Mouse (Mus musculus) fat pad, adult 2 months (tissue): ENCODE results near the gene Ptges.
"Not testable (repeated sequence)": the region's sequence is repeated elsewhere in the genome, so short reads cannot be mapped to it uniquely, and the experiment has no call there.

ENCODE experiments used
- DNase-seq: peaks from one replicate; pipeline ENCODE4 v3.0.0-alpha.2; 2011; ENCODE audit warnings: low read depth, low spot score; ENCODE audit errors: extremely low read depth

Ptges gene

DNA sequence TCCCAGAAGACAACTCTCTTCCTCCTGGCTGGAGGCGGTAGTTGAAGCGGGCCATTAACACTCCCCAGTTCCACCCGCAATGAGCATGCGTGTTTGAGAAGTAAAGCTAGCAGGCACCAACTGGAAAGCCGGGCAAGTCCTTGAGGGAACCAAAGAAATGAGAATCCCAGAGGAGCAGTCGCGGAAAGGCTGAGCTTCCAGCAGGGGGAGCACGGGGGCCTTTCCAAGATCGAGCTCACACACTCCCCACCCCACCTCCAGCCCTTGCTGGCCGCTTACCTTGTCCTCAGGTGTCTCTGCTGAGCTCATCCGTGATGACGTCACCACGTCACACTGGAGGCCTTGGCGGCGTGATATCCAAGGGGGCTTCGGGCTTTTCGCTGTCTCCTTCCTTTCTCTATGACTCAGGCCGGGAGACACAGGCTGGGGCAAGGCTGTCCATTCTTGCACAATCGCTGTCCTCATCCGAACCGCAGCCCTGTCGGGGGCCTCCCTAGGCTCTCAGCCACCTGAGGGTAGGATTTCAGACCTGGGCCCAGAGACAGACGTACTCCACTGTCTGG is at the start of gene Ptges:
TSS of gene Ptges (minus strand) at position 381 of the 563 bp plus-strand sequence.
- DNase-seq = no peak

DNA sequence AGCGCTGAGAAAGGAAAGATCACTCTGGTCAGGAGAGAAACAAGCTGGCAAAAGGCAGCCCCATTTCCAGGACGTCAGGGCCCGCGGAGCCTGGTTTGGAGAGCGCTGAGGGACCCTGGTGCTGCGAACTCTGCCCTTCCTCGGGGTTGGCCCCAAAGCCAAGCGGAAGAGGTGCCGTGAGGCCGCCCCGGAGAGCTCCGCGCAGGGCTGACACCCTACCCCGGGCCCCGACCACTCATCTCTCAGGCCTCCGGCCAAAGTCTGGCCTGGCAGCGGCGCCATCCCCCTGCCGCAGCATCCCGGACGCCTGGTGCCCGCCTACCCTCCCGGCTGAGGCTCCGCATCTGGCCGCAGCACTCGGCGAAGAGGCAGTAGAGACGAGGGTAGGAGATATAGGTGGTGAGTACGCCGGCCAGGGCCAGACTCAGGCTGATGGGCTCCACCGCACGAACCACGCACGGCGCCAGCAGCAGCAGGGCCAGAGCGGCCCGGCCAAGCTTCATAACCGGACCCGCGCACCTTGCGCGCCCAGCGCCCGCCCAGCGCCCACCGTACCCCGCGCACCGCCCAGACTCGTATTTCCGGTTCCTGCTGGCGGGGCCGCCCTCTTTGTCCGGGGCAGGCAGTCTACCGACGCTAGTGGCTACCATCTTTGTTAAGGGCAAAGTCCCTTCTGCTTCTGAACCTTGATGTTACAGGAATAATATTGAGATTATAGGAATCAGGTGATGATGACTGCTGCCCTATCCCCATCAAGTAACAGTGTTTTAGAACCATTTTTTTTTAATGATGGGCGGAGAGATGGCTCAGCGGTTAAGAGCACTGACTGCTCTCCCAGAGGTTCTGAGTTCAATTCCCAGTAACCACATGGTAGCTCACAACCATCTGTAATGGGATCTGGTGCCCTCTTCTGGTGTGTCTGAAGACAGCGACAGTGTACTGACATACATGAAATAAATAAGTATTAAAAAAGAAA is 38.0 kb upstream of the Ptges start, which contains the start of gene Tor1a:
TSS of gene Tor1a (minus strand) at position 582 of the 976 bp plus-strand sequence.
- no peak for DNase-seq

DNA sequence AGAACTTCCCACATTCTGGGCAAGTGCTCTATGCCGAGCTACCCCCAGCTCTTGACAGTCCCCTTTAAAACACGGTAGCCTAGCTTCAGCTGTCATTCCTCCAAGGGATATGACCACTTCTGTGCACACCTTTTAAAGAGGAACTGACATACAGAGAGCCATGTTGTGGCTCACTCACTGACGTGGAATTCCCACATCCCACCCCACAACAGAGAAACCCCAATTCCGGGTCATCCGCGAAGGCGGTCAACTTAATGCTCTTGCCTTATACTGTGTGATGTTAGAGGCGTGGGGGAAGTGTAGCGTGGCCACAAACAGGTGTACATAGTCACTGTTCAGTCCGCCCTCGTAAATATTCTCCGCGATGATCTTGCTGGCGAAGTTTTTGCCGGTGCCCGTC is 37.2 kb upstream of the Ptges start:
- no peak for DNase-seq

DNA sequence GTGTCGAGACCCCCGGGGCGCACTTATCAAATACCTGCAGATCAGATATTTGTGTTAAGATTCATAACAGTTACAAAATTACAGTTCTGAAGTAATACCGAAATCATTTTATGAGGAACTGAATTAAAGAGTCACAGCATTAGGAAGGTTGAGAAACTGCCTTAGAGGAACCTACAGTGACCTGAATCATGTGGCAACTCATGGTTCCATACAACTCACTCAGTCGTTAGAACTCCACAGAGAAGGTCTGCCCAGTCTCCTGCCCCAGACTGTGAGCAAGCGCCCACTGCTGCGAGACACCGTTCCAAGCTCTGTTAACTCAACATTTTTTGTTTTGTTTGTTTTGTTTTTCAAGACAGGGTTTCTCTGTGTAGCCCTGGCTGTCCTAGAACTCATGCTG is 36.0 kb upstream of the Ptges start:
- no peak for DNase-seq

DNA sequence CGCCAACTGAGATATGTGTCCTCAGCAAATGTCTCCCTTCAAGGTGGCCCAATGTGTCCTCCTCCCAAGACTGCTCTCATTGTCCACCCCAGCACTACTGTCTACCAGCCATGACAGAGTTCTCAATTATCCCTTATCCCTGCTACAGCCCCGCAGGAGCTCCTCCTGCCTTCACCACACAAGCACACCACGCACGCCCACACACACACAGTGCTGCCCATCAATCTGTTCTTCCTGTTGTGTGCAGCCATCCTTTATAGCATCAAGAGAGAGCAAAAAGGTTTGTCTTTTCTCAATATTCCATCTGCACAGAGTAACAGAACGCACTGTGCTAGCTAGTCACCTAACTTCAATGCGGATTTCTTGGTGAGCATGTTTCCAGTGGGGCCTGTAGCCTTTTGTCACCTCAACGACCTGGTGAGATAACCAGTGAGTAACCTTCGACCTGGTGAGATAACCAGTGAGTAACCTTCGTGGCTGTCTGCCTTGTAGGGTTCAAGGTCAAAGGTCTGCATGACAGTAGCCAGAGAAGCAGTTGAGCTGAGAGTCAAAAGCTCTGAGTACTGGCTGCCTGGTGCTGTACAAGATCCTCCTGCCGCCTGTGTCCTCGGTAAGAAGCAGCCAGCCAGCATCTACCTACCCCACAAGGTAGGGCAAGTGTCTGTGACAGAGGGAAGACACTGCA is 33.0 kb upstream of the Ptges start:
- no peak for DNase-seq

DNA sequence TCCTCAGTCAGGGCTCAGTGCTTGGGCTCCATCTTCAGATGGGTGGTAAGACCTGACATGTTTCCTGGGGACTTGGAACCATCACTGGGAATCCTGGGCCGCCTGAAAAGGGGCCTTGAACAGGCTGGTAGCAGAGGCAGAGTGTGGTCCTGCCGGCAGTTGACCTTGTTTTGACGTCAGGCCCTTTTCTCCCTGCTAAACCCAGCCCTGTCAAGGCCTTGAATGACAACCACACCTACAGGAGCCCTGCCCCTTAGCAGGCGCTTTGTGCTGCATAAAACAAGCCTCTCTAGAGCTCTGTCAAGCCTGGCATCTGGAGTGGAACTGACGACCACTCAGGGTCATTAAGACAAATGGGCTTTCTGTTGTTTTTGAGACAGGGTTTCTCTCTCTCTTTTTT is 30.2 kb upstream of the Ptges start:
- DNase-seq = no peak

DNA sequence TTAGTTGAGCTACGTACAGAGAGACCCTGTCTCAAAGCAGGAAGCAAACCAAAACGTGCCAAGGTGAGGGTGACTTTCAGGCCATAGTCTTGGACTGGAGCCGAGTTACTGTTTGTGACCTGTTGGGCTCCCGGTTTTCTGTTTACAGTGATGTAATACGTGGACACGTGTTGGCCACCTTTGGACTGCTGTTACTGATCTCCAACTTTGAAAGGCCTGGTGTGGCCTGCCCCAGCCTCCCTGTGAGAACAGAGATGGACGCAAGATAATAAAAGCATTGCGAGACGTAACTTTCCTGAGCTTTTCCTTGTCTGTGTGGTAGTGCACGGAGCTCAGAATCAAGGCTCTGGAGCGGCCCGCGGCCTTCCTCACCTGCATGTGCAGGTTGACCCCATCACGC is 29.1 kb upstream of the Ptges start:
- DNase-seq = no peak

GRCm38 (mm10) chr2:30957511-30957910 is 27.8 kb upstream of the Ptges start:
- no peak for DNase-seq

GRCm38 (mm10) chr2:30954797-30955196 is 25.1 kb upstream of the Ptges start:
- no peak for DNase-seq

DNA sequence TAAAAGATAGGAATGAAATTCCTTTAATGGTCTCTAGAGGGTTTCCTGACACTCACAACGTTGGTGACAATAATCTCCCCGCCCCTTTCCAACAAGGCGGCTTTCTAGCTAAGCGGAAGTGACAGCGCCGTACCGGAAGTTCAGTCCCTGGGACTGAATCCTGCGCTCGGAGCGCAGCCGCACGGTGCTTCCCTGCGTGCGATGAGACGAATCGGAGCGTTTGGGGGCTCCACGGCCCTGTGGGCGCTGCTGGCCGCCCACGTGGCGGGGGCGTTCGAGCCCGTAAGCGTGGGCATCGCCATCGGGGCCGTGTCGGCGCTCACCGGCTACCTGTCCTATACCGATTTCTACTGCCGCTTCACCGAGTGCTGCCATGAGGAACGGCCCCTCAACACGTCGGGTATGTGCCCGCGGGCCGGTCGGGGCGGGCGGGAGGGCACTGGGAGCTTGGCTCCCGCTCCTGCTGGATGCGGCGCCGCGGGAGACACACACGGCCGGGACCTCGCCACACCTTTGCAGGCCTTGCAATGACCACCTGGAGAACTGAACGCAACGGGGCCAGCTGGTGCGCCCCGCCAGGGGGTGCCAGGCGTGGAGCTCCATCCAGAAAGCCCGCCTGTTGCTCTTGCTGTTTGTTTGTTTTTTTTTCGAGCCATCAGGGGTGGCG is 23.3 kb upstream of the Ptges start, which contains the start of gene Tor1b:
TSS of gene Tor1b (plus strand) at position 136 of the 667 bp plus-strand sequence.
- DNase-seq = no peak

DNA sequence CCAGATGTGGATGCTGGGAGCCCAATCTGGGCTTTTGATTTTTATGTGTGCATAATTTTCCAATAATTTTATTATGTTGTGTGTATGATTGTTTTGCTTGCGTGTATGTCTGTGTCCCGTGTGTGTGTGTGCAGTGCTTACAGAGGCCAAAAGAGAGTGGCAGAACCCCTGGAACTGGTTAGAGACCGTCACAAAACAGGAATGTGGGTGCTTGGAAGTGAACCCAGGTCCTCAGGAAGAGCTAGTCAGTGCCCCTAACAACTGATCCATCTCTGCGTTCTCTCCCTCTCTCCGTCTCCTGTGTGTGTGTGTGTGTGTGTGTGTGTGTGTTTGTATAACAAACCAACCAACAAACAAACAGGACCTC is 22.8 kb upstream of the Ptges start:
- no peak for DNase-seq

DNA sequence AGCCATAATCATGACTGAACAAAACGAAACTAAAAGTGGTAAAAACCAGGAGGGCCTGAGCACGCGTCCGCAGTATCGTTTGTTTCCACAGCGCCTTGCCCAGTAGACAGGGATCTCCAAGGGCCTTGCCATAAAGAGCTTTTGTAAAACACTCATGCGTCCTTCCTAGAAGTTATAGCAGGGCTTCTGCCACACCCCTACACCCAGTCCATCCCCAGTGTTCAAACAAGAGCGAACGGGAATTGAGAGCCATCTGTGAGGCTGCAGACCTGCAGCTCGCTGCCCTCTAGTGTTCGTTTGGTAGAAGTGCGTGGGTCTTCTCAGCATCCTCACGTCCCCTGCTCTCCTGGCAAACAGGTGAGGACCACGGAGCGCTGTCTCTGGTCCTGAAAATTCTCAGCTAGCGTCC is 12.9 kb upstream of the Ptges start:
- no peak for DNase-seq

DNA sequence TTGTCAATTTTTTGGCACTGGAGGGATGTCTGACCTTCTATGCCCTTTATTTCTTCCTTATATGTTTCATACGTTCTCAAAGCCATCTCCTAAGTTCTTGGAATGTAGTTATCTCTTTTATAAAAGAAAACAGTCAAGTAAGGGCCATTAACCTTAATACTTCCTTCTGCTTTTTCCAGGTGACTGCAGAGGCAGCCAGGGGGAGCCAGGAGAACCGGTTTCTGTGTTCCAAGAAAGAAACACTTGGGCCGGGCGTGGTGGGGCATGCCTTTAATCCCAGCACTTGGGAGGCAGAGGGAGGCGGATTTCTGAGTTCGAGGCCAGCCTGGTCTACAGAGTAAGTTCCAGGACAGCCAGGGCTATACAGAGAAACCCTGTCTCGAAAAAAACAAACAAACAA is 12.5 kb upstream of the Ptges start:
- DNase-seq = not testable (repeated sequence)

GRCm38 (mm10) chr2:30941586-30941985 is 11.9 kb upstream of the Ptges start:
- no peak for DNase-seq

- no peak for DNase-seq
Observed at GRCm38 (mm10) chr2:30938574-30938991, 8.9 kb upstream of the Ptges start.

GRCm38 (mm10) chr2:30937731-30938130 is 8.1 kb upstream of the Ptges start:
- DNase-seq = no peak

DNA sequence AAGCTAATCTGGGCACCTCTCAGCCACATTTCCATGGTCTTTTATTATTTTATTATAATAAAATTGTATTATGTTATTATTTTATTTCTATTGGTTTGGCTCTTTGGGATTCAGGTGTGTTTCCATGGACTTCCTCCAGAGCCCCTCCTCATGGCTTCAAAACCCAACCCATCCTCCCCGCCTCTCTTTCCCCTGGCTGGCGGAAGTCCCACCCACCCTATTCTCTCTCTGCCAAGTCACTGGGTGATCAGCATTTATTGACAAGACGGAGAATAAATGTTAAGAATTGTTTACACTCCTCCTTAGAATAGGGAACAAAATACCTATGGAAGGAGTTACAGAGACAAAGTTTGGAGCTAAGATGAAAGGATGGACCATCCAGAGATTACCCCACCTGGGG is 7.1 kb upstream of the Ptges start:
- DNase-seq = no peak

GRCm38 (mm10) chr2:30933917-30934450 is 4.3 kb upstream of the Ptges start:
- no peak for DNase-seq

- no peak for DNase-seq
Observed at GRCm38 (mm10) chr2:30933032-30933431, 3.4 kb upstream of the Ptges start.

GRCm38 (mm10) chr2:30931922-30932321 is 2.3 kb upstream of the Ptges start:
- DNase-seq = no peak

- DNase-seq = not testable (repeated sequence)
Observed at GRCm38 (mm10) chr2:30930846-30931245, 1.2 kb upstream of the Ptges start.
